Mouse (Mus musculus) spleen, adult 2 months (tissue): ENCODE measurements around the gene Nup98.

Source experiments
- CTCF ChIP-seq: fragments of 200-500 bp; IDR thresholded peaks from 2 replicates; pipeline ENCODE4 v1.5.1; 2011; ENCODE audit warnings: mild to moderate bottlenecking, inconsistent platforms; ENCODE audit not compliant: insufficient read depth, insufficient read length, insufficient replicate concordance; ENCODE audit errors: extremely low read depth
- POLR2A ChIP-seq: fragments of 200-500 bp; IDR thresholded peaks from 2 replicates; pipeline ENCODE4 v1.6.1; 2011; ENCODE audit warnings: low read depth, low read length, inconsistent platforms

DNA sequence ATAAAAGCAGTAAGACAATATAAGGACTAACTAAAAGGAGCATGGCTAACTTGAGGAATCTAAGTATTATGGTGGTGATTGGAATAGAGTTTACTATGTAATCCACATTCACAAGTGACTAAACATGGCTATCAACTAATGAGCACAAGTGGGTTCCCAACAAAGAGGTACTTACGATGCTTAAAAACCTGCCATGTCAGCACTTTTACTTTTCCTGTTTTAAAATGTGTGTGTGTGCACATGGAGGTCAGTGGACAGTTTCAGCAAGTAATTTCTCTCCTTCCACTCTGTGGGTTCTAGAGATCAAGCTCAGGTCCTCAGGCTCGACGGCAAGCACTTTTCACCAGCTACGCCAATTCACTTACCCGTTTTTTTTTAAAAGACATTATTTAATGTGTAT, 72.1 kb downstream of the Nup98 start:
- no peak for TF ChIP-seq CTCF
- no peak for TF ChIP-seq POLR2A
